Mouse (Mus musculus): ENCODE measurements around the gene Rab11b.

DNA sequence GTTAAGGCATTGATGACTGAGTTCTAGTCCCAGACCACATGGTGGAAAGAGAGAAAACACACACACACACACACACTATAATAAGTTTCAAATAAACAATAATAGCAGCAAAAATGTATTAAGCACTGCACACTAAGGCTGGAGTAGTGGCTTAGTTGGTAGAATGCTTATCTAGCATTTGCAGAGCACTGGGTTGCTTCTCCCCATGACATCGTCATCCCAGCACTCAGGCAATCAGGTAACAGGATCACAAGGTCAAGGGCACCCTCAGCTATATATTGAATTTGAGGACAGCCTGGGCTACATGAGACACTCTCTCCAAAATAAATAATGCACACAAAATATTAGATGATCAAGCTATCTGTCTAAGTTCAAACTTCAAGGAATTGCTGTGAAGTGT is 45.6 kb downstream of the Rab11b start:
- TF ChIP-seq CTCF (IDR thresholded peaks at IDR 0.05; ENCODE audit: low read depth) (no peak), EP300 (IDR thresholded peaks at IDR 0.05; ENCODE audit: low read depth) (peak; percentile 88)

All from liver, postnatal 0 days (tissue).